Mouse (Mus musculus): ENCODE measurements around the gene Cntn3. TPM values are rescaled to one million over a fixed set of nuclear protein-coding genes. Genes with fewer than 3 reads are reported as not detected.

Gene Cntn3
- total RNA-seq, 2 experiments from 2014 or later = 23.9 to 29.0 TPM

DNA sequence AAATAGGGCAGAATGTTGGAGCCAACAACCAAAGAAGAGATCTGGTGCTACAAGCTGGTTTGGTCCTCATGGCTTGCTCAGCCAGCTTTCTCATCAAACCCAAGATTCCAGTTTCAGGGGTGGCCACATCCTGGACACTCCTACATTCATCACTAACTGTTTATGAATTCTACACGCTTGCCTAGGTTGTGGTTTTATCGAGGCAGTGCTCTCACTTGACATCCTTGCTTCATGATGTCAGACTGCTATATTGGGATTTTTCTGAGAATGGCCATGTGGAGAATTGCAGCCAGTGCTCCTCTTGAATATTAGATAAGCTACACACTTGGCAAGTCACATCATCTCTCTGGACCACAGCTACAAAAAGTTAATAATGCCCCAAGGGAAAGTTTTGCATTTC, 452.9 kb downstream of the Cntn3 start:
- intact Hi-C loops (cut with DNase I) = no loop called here
- no peak for DNase-seq (ENCODE audit: low spot score in 2 of 2)

GRCm38 (mm10) chr6:102113629-102114028, 459.3 kb downstream of the Cntn3 start:
- intact Hi-C loops (cut with DNase I) = no loop called here
- no peak for DNase-seq (ENCODE audit: low spot score in 2 of 2)
